Comparison of ENCODE assay signal across 22 mouse cellular contexts in the genomic region with DNA sequence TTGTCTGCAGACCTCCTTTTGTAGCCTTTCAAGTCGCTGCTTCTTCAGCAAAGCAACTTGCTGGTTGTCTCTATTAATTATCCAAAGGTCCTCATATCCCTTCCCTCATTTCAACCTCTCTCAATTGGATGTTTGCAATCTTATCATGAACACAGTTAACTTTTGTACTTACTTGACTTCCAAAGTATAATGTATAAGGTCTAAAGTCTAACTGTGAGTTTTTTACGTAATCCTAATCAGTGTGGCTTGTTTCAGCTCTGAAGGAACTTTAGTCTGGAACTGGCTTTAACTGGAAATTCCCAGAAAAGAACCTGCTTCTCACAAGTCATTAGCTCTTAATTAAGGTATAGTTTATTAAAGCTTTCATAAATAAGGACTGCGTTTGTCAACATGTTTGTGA.
DNase-seq lines count a peak whose midpoint lies in the region; ATAC-seq and TF ChIP-seq lines count a peak whose summit lies in the region.
"Had no signal": no experiment of that assay in that cellular context is flagged by ENCODE, and none has a peak within 500 bp of the region (broad histone marks: within the 10 kb centered on the region; RNA-seq: fewer than 3 reads in every experiment).

No protein-coding gene starts in this region.

- TF ChIP-seq POLR2A in small intestine, adult 2 months (IDR thresholded peaks at IDR 0.05; ENCODE audit: low read depth, low read length) = no peak
- no peak for TF ChIP-seq POLR2A in heart, adult 2 months (IDR thresholded peaks at IDR 0.05; ENCODE audit: insufficient read depth, low read depth, low read length)

- TF ChIP-seq CTCF in intestine, postnatal 0 days (IDR thresholded peaks at IDR 0.05; ENCODE audit: low read depth) = no peak
- TF ChIP-seq CTCF in small intestine, adult 2 months (IDR thresholded peaks at IDR 0.05; ENCODE audit: extremely low read depth, insufficient read length, insufficient replicate concordance, low read depth, low read length) = no peak
- TF ChIP-seq CTCF in heart, adult 2 months (IDR thresholded peaks at IDR 0.05) = no peak

- no peak for TF ChIP-seq EP300 in heart, adult 2 months (IDR thresholded peaks at IDR 0.05; ENCODE audit: insufficient read depth, low read depth, low read length)

- 68% methylated on average over 3 of the region's 3 CpGs for WGBS in intestine, embryonic 15.5 days
- WGBS in intestine, embryonic 16.5 days = 71% methylated on average over 3 of the region's 3 CpGs
- WGBS in intestine, postnatal 0 days = 43% methylated on average over 3 of the region's 3 CpGs
- 39% methylated on average over 3 of the region's 3 CpGs for WGBS in small intestine, adult 2 months
- 87% methylated on average over 3 of the region's 3 CpGs for WGBS in midbrain, embryonic 16.5 days
- 62% methylated on average over 3 of the region's 3 CpGs for whole genome bisulfite sequencing in heart, adult 2 months

- DNase-seq in heart, postnatal 10 days = no peak
- DNase-seq in left cerebral cortex, adult 9 months (ENCODE audit: low spot score in 2 of 2) = no peak
- no peak for DNase-seq in heart, adult 2 months
- DNase-seq: adrenal gland, adult 2 months; adrenal gland, adult 8-10 months; adrenal gland, postnatal 10 days; adrenal gland, postnatal 14 days; adrenal gland, postnatal 25 days; adrenal gland, postnatal 36 days; B cell, adult 2 months; cerebellum, adult 11 months; cerebellum, adult 11-12 months had no signal

- H3K4me2 ChIP-seq in intestine, embryonic 15.5 days (replicated peaks) = no peak overlapping the region
- H3K4me2 ChIP-seq in intestine, embryonic 16.5 days (ENCODE audit: low read depth, low read length) = no peak overlapping the region
- H3K4me2 ChIP-seq in intestine, postnatal 0 days (replicated peaks; ENCODE audit: low read depth) = no peak overlapping the region
- no peak overlapping the region for H3K4me2 ChIP-seq in midbrain, embryonic 16.5 days (ENCODE audit: low read length)

- ATAC-seq in intestine, embryonic 15.5 days = peak; percentile 95
- peak; percentile 97 for ATAC-seq in intestine, embryonic 16.5 days
- ATAC-seq in intestine, postnatal 0 days = peak; percentile 94
- no peak for ATAC-seq in midbrain, embryonic 16.5 days
- ATAC-seq: activated CD4-positive, CD25-positive, alpha-beta regulatory T cell, adult 4 months; CD4-positive, CD25-positive, alpha-beta regulatory T cell, adult 4 months; Patski had no signal

- 0 out of 2 replicates have a peak overlapping the region, but pooled peaks have one; percentile 2 for H3K27ac ChIP-seq in intestine, embryonic 15.5 days
- peak overlapping the region; percentile 46; the same call in 1 of the 2 replicates for H3K27ac ChIP-seq in intestine, embryonic 16.5 days (ENCODE audit: low read length)
- peak overlapping the region; percentile 75; the same call in 1 of the 2 replicates for H3K27ac ChIP-seq in intestine, postnatal 0 days (ENCODE audit: low read depth, low read length)
- peak overlapping the region; percentile 86 for H3K27ac ChIP-seq in small intestine, adult 2 months (ENCODE audit: insufficient read depth, low read depth, low read length)
- H3K27ac ChIP-seq in midbrain, embryonic 16.5 days (ENCODE audit: low read length) = no peak overlapping the region
- H3K27ac ChIP-seq in heart, adult 2 months = no peak overlapping the region

- H3K9me3 ChIP-seq in intestine, embryonic 15.5 days = no peaks in the 10 kb centered on the region
- H3K9me3 ChIP-seq in intestine, embryonic 16.5 days (ENCODE audit: control insufficient read depth, low read length) = no peaks in the 10 kb centered on the region
- no peaks in the 10 kb centered on the region for H3K9me3 ChIP-seq in intestine, postnatal 0 days (ENCODE audit: control insufficient read depth)
- H3K9me3 ChIP-seq in midbrain, embryonic 16.5 days (replicated peaks; ENCODE audit: control insufficient read depth, low read length, poor library complexity, severe bottlenecking) = no peaks in the 10 kb centered on the region
- H3K9me3 ChIP-seq: G1E had no signal

- no peaks in the 10 kb centered on the region for H3K79me2 ChIP-seq in heart, adult 2 months (replicated peaks; ENCODE audit: control insufficient read depth, insufficient read depth, low read length)

- H3K9ac ChIP-seq in intestine, embryonic 15.5 days = no peak overlapping the region
- no peak overlapping the region for H3K9ac ChIP-seq in intestine, embryonic 16.5 days (ENCODE audit: low read depth, low read length)
- no peak overlapping the region for H3K9ac ChIP-seq in intestine, postnatal 0 days (ENCODE audit: low read depth, low read length)
- no peak overlapping the region for H3K9ac ChIP-seq in midbrain, embryonic 16.5 days (ENCODE audit: low read depth, low read length)
- no peak overlapping the region for H3K9ac ChIP-seq in heart, adult 2 months (ENCODE audit: low read depth, low read length)

- H3K27me3 ChIP-seq in intestine, embryonic 15.5 days (replicated peaks) = no peaks in the 10 kb centered on the region
- no peaks in the 10 kb centered on the region for H3K27me3 ChIP-seq in intestine, embryonic 16.5 days (replicated peaks; ENCODE audit: control insufficient read depth, insufficient read depth, low read length)
- no peaks in the 10 kb centered on the region for H3K27me3 ChIP-seq in intestine, postnatal 0 days (replicated peaks; ENCODE audit: control insufficient read depth, insufficient read depth, low read length)
- no peaks in the 10 kb centered on the region for H3K27me3 ChIP-seq in small intestine, adult 2 months (ENCODE audit: control insufficient read depth, insufficient read depth, low read length)
- H3K27me3 ChIP-seq in midbrain, embryonic 16.5 days (ENCODE audit: control insufficient read depth, insufficient read depth, low read depth, low read length) = no peaks in the 10 kb centered on the region
- H3K27me3 ChIP-seq in heart, adult 2 months (ENCODE audit: control insufficient read depth, insufficient read depth, low read length) = no peaks in the 10 kb centered on the region
- H3K27me3 ChIP-seq: CH12.LX, Patski had no signal

- H3K4me1 ChIP-seq in intestine, embryonic 15.5 days (replicated peaks) = no peaks in the 10 kb centered on the region
- H3K4me1 ChIP-seq in intestine, embryonic 16.5 days (ENCODE audit: control insufficient read depth, insufficient read depth, low read length) = no peaks in the 10 kb centered on the region
- no peaks in the 10 kb centered on the region for H3K4me1 ChIP-seq in intestine, postnatal 0 days (replicated peaks; ENCODE audit: control insufficient read depth, insufficient read depth, low read length)
- H3K4me1 ChIP-seq in small intestine, adult 2 months (ENCODE audit: control insufficient read depth, insufficient read depth, insufficient read length, low read length) = no peaks in the 10 kb centered on the region
- no peaks in the 10 kb centered on the region for H3K4me1 ChIP-seq in midbrain, embryonic 16.5 days (ENCODE audit: control insufficient read depth, insufficient read depth, low read length)
- no peaks in the 10 kb centered on the region for H3K4me1 ChIP-seq in heart, adult 2 months (ENCODE audit: control insufficient read depth, insufficient read depth, low read length)

- H3K4me3 ChIP-seq in intestine, embryonic 15.5 days (replicated peaks) = no peak overlapping the region
- no peak overlapping the region for H3K4me3 ChIP-seq in intestine, embryonic 16.5 days (ENCODE audit: low read length)
- no peak overlapping the region for H3K4me3 ChIP-seq in intestine, postnatal 0 days (ENCODE audit: low read depth, low read length)
- H3K4me3 ChIP-seq in small intestine, adult 2 months (ENCODE audit: low read depth, low read length) = no peak overlapping the region
- H3K4me3 ChIP-seq in midbrain, embryonic 16.5 days (ENCODE audit: low read depth, low read length) = no peak overlapping the region
- no peak overlapping the region for H3K4me3 ChIP-seq in heart, adult 2 months

- intact Hi-C loops in heart, postnatal 10 days (cut with DNase I) = no loop called here
- intact Hi-C loops in heart, adult 2 months (cut with DNase I) = no loop called here

- no peaks in the 10 kb centered on the region for H3K36me3 ChIP-seq in intestine, embryonic 15.5 days
- H3K36me3 ChIP-seq in intestine, embryonic 16.5 days (ENCODE audit: control insufficient read depth, insufficient read depth, low read length) = no peaks in the 10 kb centered on the region
- no peaks in the 10 kb centered on the region for H3K36me3 ChIP-seq in intestine, postnatal 0 days (ENCODE audit: control insufficient read depth, insufficient read depth)
- no peaks in the 10 kb centered on the region for H3K36me3 ChIP-seq in small intestine, adult 2 months (ENCODE audit: control insufficient read depth, insufficient read depth, low read length)
- H3K36me3 ChIP-seq in midbrain, embryonic 16.5 days (ENCODE audit: control insufficient read depth, insufficient read depth, low read length) = no peaks in the 10 kb centered on the region
- no peaks in the 10 kb centered on the region for H3K36me3 ChIP-seq in heart, adult 2 months (ENCODE audit: control insufficient read depth, insufficient read depth, low read length)
- H3K36me3 ChIP-seq: G1E had no signal

Comparison
In these comparisons a context has a peak if more than half of its experiments do, and no peak if none do; other contexts are left out.
1. H3K27ac ChIP-seq: peak in intestine, embryonic 15.5 days (single experiment), intestine, embryonic 16.5 days (single experiment), intestine, postnatal 0 days (single experiment) and small intestine, adult 2 months (single experiment); none in midbrain, embryonic 16.5 days (single experiment) and heart, adult 2 months (single experiment).